Mouse (Mus musculus): ENCODE data around the gene Cdc25a.

The Cdc25a gene

DNA sequence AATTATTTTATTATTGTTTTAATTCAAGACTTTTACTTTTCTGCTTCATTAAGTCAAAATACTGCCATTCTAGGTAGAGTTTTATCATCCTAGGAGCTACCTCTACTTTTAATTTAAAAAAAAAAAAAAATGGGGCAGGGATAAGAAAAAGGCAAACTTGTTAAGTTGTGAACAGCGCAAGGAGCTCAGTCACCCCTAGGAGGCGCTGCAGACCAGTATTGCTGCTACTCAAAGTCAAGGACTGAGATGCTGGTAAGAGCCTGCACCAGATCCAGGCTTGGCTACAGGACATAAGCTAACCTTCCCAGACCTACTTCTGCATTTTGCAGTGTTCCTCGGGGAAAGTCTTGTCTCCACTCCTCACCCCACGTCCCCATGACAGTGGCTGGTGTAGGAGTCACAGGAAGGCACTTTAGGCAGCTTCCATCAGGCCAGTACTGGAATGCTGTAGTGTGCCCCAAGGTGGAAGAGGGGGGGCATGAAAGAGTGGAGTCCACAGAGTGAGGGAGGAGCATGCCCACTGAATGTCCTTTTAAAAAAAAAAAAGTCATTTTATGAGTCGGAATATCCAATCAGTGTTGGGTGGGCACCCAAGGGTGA, 17.4 kb downstream of the Cdc25a start:
- in situ Hi-C loops (cut with MboI), result loop anchor here (25.0 kb wide), 1 partner anchor 195 kb away; no protein-coding TSS in a partner anchor

- in situ Hi-C loops (cut with MboI), result loop anchor here (25.0 kb wide), 1 partner anchor 193 kb away; no protein-coding TSS in a partner anchor
Observed at GRCm38 (mm10) chr9:109894413-109895090, 19.2 kb downstream of the Cdc25a start.

- in situ Hi-C loops (cut with MboI), result loop anchor here (25.0 kb wide), 1 partner anchor 192 kb away; no protein-coding TSS in a partner anchor
Observed at GRCm38 (mm10) chr9:109895593-109895992, 20.2 kb downstream of the Cdc25a start.

DNA sequence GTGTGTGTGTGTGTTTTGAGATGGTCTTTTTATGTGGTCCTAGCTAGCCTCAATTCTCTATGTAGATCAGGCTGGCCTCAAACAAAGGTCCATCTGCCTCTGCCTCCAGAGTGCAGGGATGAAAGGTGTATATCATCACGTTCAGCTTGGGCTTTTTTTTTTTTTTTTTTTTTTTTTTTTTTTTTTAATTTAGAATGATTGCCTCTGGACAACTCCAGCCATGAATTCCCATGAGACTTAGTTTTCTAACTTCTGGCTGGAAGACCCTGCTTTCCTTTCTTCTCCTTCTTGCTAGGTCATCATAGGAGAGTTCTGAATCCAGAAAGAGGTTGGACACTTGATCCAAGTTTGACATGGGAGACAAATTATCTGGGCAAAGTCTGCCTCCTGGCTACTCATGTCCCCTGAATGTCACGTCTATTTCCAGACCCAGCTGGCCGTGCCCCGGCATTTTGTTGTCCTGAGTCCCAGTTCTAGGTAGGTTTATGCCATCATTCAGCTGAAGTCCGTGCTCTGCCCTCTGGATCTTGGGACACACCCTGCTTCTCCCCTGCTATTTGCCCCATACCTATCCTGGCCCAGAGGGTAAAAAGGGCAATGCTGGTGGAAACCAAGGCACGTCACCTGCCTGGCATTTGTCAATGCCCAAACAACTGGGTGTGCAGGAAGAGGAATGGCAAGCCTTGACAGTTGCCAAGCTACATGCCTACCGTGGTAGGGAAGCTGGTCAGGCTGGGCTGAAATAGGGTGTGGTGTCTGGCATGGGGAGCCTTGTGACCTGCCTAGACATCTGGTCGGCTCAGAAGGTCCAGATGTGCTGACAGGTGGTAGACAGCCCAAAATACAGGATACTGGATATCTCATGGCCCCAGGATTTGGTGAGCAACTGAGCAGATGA, 21.1 kb downstream of the Cdc25a start:
- in situ Hi-C loops (cut with MboI), result loop anchor here (25.0 kb wide), 1 partner anchor 191 kb away; no protein-coding TSS in a partner anchor

GRCm38 (mm10) chr9:109898027-109898426, 22.6 kb downstream of the Cdc25a start:
- in situ Hi-C loops (cut with MboI), result loop anchor here (25.0 kb wide), 1 partner anchor 189 kb away; no protein-coding TSS in a partner anchor

GRCm38 (mm10) chr9:109899361-109899760, 24.0 kb downstream of the Cdc25a start:
- in situ Hi-C loops (cut with MboI), result loop anchor here (25.0 kb wide), 1 partner anchor 188 kb away; no protein-coding TSS in a partner anchor

- in situ Hi-C loops (cut with MboI), result loop anchor here (25.0 kb wide), 1 partner anchor 188 kb away; no protein-coding TSS in a partner anchor
Observed at GRCm38 (mm10) chr9:109899774-109900173, 24.4 kb downstream of the Cdc25a start.

DNA sequence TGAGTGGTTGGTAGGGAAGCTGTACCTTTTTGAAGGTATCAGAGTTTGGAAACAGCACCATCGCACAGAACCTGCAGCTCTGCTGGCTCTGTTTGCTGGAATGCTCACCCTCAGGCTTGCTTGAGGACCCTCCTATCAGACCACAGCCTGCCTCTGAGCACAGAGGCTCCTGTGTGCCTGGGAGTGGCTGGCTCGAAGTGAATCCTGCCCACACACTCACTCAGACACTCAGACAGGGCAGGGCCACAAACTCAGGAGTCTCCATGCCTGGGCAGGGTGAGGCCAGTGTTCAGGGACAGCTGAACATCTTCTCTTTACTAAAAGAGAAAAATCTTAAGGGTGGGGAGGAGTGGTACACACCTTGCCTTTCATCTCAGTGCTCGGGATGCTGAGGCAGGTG, 25.2 kb downstream of the Cdc25a start:
- in situ Hi-C loops (cut with MboI), result no loop called here

DNA sequence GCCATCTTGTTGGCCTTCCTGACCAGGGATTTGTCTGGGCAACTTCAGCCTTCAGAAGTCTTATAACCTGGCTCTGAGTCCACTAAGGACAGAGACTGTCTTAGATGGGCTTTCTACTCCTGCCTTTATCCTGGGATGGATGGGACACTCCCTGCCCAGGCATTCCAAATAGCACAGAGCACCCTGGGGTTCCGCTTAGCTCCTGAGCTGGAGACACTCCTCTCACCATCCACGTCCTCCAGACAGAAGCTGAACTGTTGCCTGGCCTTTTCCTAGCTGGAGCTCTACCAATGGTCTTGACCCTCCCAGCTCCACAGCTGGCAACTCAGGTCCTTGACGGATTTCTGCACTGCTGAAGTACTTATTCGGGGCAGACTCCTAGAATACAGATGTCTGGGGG, 26.9 kb downstream of the Cdc25a start:
- in situ Hi-C loops (cut with MboI), result no loop called here

- in situ Hi-C loops (cut with MboI), result no loop called here
Observed at GRCm38 (mm10) chr9:109902740-109903139, 27.4 kb downstream of the Cdc25a start.

- in situ Hi-C loops (cut with MboI), result no loop called here
Observed at GRCm38 (mm10) chr9:109907300-109907699, 31.9 kb downstream of the Cdc25a start.

DNA sequence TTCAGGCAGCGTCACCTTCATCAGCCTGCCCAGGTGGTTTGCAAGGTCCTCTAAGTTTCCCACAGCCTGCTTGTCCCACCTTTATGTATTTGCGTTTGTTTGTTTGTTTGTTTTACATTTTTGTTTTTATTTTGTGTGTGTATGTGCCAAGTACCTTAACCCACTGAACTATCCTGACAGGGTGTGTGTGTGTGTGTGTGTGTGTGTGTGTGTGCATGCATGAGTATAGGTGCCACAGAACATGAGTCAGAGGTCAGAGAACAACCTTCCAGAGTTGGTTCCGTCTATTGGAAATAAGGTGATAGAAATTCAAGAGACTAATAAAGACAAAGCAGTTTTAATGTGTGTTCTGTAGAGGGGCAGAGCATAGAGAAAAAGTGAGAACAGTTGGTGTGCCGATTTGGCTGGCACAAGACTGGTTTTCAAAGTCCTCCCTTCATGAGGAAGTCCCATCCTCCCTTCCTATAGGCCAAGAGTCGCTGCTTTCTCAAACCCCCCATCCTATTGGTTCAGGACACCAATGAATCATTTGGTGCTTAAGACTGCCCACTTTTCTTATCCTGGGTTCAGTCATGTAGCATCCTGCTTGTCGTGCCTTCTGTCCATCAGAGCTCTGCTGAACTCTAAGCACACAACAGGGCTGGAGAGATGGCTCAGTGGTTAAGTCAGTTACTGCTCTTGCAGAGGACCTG, 32.5 kb downstream of the Cdc25a start:
- in situ Hi-C loops (cut with MboI), result no loop called here

- in situ Hi-C loops (cut with MboI), result no loop called here
Observed at GRCm38 (mm10) chr9:109909102-109909501, 33.7 kb downstream of the Cdc25a start.

GRCm38 (mm10) chr9:109909926-109910325, 34.5 kb downstream of the Cdc25a start:
- in situ Hi-C loops (cut with MboI), result no loop called here

DNA sequence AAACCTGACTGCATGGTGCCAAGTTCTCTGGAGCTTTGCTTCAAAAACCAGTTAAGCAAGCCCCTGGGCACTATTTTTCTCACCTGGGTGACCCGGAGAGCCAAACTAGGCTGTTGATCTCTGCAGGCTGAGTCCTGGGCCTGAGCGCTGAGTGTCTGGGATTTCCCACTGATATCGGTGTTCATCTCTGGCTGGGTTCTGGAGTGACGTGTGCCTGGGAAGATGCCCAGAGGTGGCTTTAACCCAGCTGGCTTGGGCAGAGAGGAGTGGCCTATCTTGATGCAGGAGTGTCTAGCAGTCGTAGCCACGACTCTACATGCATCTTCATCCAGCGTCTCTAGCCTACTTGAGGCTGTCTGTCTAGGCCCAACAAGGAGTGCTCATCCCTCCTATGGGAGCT, 36.4 kb downstream of the Cdc25a start:
- in situ Hi-C loops (cut with MboI), result no loop called here

- in situ Hi-C loops (cut with MboI), result no loop called here
Observed at GRCm38 (mm10) chr9:109914269-109914926, 39.0 kb downstream of the Cdc25a start.

DNA sequence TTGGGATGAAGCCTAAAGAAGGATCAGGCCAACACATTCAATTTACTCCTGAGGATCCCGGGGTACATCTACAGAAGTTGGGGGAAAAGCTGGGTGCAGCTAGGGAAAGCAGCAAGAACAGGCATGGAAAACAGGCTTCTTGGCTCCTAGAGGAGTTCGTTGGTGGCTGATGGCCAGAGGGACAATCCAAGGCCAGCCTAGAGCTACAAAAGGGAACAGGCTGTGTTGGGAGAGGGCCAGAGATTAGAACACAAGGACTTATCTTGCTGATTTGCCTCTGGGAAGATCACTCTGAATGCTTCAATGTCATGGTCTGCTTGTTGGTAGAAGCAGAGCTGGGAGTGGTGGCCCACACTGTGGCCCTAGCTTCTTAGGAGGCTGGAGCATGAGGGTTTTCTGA, 42.6 kb downstream of the Cdc25a start:
- in situ Hi-C loops (cut with MboI), result no loop called here

GRCm38 (mm10) chr9:109929131-109929530, 53.8 kb downstream of the Cdc25a start:
- in situ Hi-C loops (cut with MboI), result no loop called here

- in situ Hi-C loops (cut with MboI), result no loop called here
Observed at GRCm38 (mm10) chr9:109930063-109930462, 54.7 kb downstream of the Cdc25a start.

DNA sequence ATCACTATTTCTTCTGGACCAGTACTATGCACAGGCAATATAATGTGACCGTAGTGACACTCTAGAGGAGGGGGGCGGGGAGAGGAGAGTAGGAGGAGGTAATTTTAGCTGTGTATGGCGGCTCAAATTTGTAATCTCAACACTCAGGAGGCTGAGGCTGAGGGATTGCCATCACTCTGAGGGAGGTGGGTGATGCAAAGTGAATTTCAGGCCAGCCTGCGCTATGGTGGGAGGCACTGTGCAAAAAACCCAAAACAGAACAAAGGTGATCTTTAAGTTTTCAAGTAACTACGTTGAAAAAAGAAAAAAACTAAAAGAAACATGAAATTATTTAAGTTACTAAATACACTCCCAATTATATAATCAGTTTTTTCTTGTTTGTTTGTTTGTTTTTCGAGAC, 55.4 kb downstream of the Cdc25a start:
- in situ Hi-C loops (cut with MboI), result no loop called here
